Mouse (Mus musculus) forebrain, embryonic 15.5 days (tissue): ENCODE data around the gene Plaur. TPM values are rescaled to one million over a fixed set of nuclear protein-coding genes. Genes with fewer than 3 reads are reported as not detected.

Experiments used
- ATAC-seq: fragments of 200-750 bp; cut with Nextera tagmentation; replicated peaks from 2 replicates; pipeline ENCODE4 v1.8.0; 2017; ENCODE audit warnings: mild to moderate bottlenecking, moderate TSS enrichment, moderate library complexity
- H3K27ac ChIP-seq: fragments of 300-500 bp; sonication (generic); replicated peaks from 2 replicates; pipeline ENCODE4 v1.5.1; 2015; ENCODE audit warnings: mild to moderate bottlenecking, inconsistent platforms
- H3K27me3 ChIP-seq: fragments of 300-500 bp; sonication (generic); 2 replicates; pipeline ENCODE4 v1.6.1; 2015; ENCODE audit warnings: inconsistent platforms
- H3K36me3 ChIP-seq: fragments of 300-500 bp; sonication (generic); 2 replicates; pipeline ENCODE4 v1.6.1; 2015; ENCODE audit warnings: mild to moderate bottlenecking, inconsistent platforms
- H3K4me1 ChIP-seq: fragments of 300-500 bp; sonication (generic); 2 replicates; pipeline ENCODE4 v1.6.1; 2015; ENCODE audit warnings: inconsistent platforms
- H3K4me2 ChIP-seq: fragments of 300-500 bp; sonication (generic); replicated peaks from 2 replicates; pipeline ENCODE4 v1.6.1; 2015; ENCODE audit warnings: mild to moderate bottlenecking, inconsistent platforms
- H3K4me3 ChIP-seq: fragments of 300-500 bp; sonication (generic); 2 replicates; pipeline ENCODE4 v1.5.1; 2015; ENCODE audit warnings: mild to moderate bottlenecking, inconsistent platforms
- H3K9ac ChIP-seq: fragments of 300-500 bp; sonication (generic); replicated peaks from 2 replicates; pipeline ENCODE4 v1.6.1; 2015; ENCODE audit warnings: mild to moderate bottlenecking, inconsistent platforms
- H3K9me3 ChIP-seq: fragments of 300-500 bp; sonication (generic); 2 replicates; pipeline ENCODE4 v1.6.1; 2016; ENCODE audit warnings: inconsistent platforms
- WGBS: fragments of 180-500 bp; shearing (Covaris S2); methylation state at CpG from one replicate; pipeline ENCODE4 v1.1.7; 2015; ENCODE audit warnings: mixed read lengths; 5-methylcytosine and 5-hydroxymethylcytosine counted together
- polyA plus RNA-seq: library from polyadenylated mRNA; unstranded; fragments of >200 nt; fragmentation: Nextera tagmentation; extraction: Ambion mirVana; gene quantifications from 2 replicates; pipeline ENCODE4 v1.2.1, GENCODE M21; 2015

Plaur gene
- polyA plus RNA-seq, 1 experiment from 2014 or later, result 1.3 TPM

DNA sequence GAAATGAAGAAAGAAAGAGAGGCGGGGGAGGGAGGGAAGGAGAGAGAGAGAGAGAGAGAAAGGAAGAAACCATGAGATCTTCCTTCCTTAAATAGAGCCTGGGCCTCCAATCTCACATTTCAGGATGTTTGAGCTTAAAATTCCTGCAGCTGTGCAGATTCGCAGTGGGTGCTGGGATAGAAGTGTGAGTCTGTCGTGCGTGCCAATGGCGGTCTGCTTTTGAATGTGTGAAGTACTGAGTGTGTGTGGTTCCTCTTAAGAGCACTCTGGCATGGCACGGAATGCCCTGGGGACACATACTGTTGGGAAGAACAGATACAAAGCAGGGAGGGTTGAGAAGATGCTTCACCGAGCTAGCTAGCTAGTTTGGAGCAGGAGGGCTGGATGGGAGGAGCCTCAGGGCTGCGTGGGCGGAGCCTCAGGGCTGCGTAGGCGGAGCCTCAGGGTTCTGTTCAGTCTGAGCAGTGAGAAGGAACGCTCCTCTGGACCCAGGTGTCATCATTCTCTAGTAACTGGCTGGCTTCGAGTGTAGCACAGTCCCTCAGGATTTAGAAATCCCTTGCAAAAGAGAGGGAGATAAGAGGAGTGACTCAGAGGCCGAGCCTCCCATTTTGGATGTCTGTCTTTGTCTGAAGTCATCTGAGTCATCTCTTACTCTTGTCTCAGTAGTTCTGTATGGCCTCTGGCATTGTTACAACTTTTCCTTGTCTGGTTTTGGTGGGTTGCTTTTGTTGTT lies 13.3 kb upstream of the Plaur start:
- no peaks in the 10 kb centered on the region for H3K4me1 ChIP-seq
- ATAC-seq, result no peak
- H3K36me3 ChIP-seq, result no peaks in the 10 kb centered on the region
- WGBS, result 63% methylated on average over 14 of the region's 14 CpGs
- H3K4me3 ChIP-seq, result no peak overlapping the region
- no peaks in the 10 kb centered on the region for H3K27me3 ChIP-seq
- no peaks in the 10 kb centered on the region for H3K9me3 ChIP-seq
- no peak overlapping the region for H3K4me2 ChIP-seq
- no peak overlapping the region for H3K27ac ChIP-seq
- no peak overlapping the region for H3K9ac ChIP-seq

DNA sequence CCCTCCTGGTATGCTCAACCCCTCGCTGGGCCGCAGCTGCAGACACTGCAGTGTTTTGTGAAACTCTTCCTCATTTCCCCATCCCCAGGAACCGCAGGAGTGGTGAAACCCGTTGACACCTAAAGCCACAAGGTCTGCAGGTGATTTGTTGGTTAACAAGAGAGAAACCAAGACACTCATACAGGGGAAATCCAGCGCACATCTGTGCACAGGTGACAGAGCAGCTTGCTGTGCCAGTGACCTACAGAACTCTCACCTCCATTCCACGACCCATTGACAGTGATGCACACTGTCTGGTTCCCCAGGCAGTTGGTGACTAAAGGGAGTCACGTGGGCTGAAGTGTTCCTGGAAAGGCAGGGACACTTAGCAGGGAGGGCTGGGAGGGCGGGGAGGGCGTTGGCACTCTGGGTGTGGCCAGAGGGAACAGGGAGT lies 11.7 kb upstream of the Plaur start:
- no peak for ATAC-seq
- no peak overlapping the region for H3K4me2 ChIP-seq
- WGBS, result 72% methylated on average over 9 of the region's 9 CpGs
- no peaks in the 10 kb centered on the region for H3K27me3 ChIP-seq
- H3K4me3 ChIP-seq, result no peak overlapping the region
- H3K27ac ChIP-seq, result no peak overlapping the region
- no peaks in the 10 kb centered on the region for H3K36me3 ChIP-seq
- no peaks in the 10 kb centered on the region for H3K9me3 ChIP-seq
- H3K4me1 ChIP-seq, result no peaks in the 10 kb centered on the region
- no peak overlapping the region for H3K9ac ChIP-seq

DNA sequence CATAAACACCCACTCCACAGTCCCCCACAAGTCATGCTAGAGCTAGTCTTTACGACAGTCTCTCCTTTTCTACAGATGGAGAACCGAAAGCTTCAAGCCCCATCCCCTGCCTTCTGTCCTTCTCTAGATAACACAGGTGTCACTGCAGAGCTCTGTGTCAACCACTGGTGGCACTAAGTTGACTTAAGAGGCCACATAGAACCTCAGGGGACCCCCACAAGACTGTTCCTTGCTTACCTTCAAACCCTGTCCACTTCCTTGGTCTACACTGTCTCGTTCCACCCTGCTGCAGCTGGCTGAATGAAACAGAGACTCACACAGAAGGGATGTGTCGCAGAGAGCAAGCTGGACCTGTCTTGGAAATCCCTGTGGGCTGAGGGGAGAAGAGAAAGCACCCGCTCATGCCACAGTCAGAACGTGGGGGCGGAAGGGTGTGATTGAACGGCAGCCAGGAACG lies 10.4 kb upstream of the Plaur start, which contains the start of gene Irgc1:
TSS of gene Irgc1 (minus strand) at position 443 of the 457 bp plus-strand sequence.
- no peak within 1 kb of the TSS for H3K9ac ChIP-seq
- no peak within 1 kb of the TSS for H3K4me3 ChIP-seq
- H3K9me3 ChIP-seq, result no peaks in the 10 kb centered on the region
- no peaks in the 10 kb centered on the region for H3K4me1 ChIP-seq
- H3K4me2 ChIP-seq, result no peak within 1 kb of the TSS
- ATAC-seq, result no peak
- no peaks in the 10 kb centered on the region for H3K27me3 ChIP-seq
- H3K27ac ChIP-seq, result no peak within 1 kb of the TSS
- H3K36me3 ChIP-seq, result no peaks in the 10 kb centered on the region
- 83% methylated on average over 9 of the region's 9 CpGs for WGBS

DNA sequence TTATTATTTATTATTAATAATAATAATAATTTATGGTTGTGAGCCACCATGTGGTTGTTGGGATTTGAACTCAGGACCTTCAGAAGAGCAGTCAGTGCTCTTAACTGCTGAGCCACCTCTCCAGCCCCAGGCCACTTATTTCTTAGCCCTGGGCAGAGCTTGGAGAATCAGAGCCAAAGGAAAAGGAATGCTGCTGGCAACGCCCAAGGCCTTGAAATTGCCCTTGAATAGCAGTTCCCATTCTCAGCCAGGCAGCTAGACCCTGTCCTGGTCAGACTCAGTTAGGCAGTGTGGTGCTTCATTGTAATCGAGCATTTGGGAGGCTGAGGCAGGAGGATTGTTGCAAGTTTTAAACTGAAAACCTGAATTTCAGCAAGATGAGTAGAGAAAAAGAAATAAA lies 8.1 kb upstream of the Plaur start:
- no peaks in the 10 kb centered on the region for H3K36me3 ChIP-seq
- H3K27me3 ChIP-seq, result no peaks in the 10 kb centered on the region
- 76% methylated on average over 2 of the region's 2 CpGs for WGBS
- H3K9ac ChIP-seq, result no peak overlapping the region
- ATAC-seq, result no peak
- H3K4me2 ChIP-seq, result no peak overlapping the region
- H3K4me3 ChIP-seq, result no peak overlapping the region
- H3K27ac ChIP-seq, result no peak overlapping the region
- H3K4me1 ChIP-seq, result no peaks in the 10 kb centered on the region
- H3K9me3 ChIP-seq, result no peaks in the 10 kb centered on the region

DNA sequence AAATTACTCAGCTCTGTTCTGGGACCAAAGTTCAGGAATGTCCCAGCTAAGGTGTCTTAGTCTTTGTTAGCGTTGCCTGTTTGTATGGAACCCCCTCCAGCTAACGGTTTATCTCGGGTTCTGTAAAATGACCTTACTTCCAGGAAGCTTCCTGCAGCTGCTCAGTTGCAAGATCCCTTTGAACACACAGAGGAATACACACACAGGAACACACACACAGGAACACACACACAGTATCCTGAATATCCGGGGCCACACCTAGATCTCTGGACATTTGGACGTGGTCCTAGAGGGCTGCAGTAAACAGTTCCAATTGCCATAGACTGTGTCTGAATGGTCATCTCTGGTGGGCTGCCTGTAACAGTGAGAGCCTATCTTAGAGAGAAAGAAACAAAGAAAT lies 6.6 kb upstream of the Plaur start:
- Histone ChIP-seq H3K4me3 (no peak overlapping the region), H3K36me3 (no peaks in the 10 kb centered on the region), H3K9ac (no peak overlapping the region), H3K4me2 (no peak overlapping the region), H3K4me1 (no peaks in the 10 kb centered on the region), H3K27ac (no peak overlapping the region), H3K27me3 (no peaks in the 10 kb centered on the region), H3K9me3 (no peaks in the 10 kb centered on the region)
- 87% methylated on average over 5 of the region's 5 CpGs for WGBS
- ATAC-seq, result no peak

DNA sequence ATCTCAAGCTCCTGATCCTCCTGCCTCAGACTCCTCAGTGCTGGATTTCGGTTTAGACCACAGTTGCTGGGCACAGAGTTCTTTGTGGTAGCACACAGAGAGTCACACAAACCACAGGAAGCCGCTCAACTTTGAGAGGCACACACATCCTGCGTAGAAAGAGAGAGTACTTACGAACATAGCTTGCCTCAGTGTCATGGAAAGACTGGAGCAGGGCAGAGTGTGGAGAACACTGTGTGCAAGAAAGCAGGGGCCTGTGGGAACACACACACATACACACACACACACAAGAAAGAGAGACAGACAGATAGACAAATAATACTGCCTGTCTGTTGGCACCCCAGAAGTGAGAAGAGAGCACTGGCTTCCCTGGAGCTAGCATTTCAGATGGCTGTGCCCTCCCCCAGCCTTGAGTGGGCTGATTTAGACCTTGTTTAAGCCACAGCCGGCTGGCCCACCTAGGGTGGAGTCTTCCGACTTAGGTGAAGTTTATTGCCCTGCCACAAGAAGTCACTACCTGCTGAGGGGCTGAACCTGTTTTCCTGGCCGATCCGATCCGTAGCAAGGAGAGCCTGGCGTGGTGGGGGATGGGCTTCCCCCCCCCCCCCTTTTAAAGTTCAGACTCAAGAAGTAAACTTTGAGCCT lies 4.4 kb upstream of the Plaur start:
- no peaks in the 10 kb centered on the region for H3K36me3 ChIP-seq
- no peak overlapping the region for H3K27ac ChIP-seq
- no peak for ATAC-seq
- H3K4me2 ChIP-seq, result no peak overlapping the region
- no peaks in the 10 kb centered on the region for H3K27me3 ChIP-seq
- H3K4me1 ChIP-seq, result 0 out of 2 replicates have a peak, but pooled peaks cover 3% of the 10 kb centered on the region
- 67% methylated on average over 10 of the region's 10 CpGs for WGBS
- no peaks in the 10 kb centered on the region for H3K9me3 ChIP-seq
- H3K4me3 ChIP-seq, result no peak overlapping the region
- H3K9ac ChIP-seq, result no peak overlapping the region

DNA sequence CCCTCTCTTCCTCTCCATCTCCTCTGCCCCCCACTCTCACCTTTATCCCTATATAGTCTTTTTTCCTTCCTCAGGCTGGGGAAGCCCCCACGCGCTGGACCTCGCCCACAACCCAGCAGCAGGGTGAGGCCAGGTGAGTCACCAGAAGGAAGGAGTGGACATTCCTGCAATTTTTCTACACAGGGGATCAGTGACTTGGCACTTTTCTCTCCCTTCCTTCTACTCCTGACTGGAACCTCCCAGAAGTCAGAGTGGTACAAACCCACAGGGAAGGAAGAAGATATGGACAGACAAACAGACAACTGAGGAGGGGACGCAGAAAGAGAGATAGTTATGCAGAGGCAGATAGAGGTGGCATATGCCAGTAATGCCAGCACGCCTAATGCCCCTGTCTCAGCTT lies 2.8 kb upstream of the Plaur start:
- Histone ChIP-seq H3K4me1 (0 out of 2 replicates have a peak, but pooled peaks cover 3% of the 10 kb centered on the region), H3K4me3 (no peak overlapping the region), H3K27ac (no peak overlapping the region), H3K36me3 (no peaks in the 10 kb centered on the region), H3K9ac (no peak overlapping the region), H3K27me3 (no peaks in the 10 kb centered on the region; the same call in 1 of the 2 replicates), H3K4me2 (no peak overlapping the region), H3K9me3 (no peaks in the 10 kb centered on the region)
- WGBS, result 85% methylated on average over 5 of the region's 5 CpGs
- no peak for ATAC-seq

DNA sequence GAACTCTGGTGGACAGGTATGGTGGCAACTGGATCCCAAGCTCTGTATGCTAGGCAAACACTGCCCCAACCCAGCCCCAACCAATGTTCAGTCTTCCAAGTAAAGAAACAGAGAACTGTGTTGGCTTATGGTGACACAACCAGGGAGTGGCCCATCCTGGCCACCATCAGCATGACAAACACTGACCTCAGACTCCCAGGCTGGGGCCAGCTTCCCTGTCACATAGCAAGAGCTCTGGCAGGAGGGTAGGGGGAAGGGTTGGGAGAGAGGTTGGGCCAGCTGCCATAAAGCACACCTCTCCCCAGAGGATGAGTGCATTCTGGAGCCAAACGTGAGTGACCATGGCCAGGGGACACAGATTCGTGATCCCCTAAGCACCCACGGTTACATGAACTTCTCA lies 2.4 kb upstream of the Plaur start:
- ATAC-seq, result no peak
- no peaks in the 10 kb centered on the region for H3K36me3 ChIP-seq
- WGBS, result 77% methylated on average over 3 of the region's 3 CpGs
- H3K9ac ChIP-seq, result no peak overlapping the region
- no peak overlapping the region for H3K4me2 ChIP-seq
- no peak overlapping the region for H3K27ac ChIP-seq
- H3K27me3 ChIP-seq, result no peaks in the 10 kb centered on the region; the same call in 1 of the 2 replicates
- no peaks in the 10 kb centered on the region for H3K9me3 ChIP-seq
- no peak overlapping the region for H3K4me3 ChIP-seq
- H3K4me1 ChIP-seq, result 0 out of 2 replicates have a peak, but pooled peaks cover 3% of the 10 kb centered on the region

DNA sequence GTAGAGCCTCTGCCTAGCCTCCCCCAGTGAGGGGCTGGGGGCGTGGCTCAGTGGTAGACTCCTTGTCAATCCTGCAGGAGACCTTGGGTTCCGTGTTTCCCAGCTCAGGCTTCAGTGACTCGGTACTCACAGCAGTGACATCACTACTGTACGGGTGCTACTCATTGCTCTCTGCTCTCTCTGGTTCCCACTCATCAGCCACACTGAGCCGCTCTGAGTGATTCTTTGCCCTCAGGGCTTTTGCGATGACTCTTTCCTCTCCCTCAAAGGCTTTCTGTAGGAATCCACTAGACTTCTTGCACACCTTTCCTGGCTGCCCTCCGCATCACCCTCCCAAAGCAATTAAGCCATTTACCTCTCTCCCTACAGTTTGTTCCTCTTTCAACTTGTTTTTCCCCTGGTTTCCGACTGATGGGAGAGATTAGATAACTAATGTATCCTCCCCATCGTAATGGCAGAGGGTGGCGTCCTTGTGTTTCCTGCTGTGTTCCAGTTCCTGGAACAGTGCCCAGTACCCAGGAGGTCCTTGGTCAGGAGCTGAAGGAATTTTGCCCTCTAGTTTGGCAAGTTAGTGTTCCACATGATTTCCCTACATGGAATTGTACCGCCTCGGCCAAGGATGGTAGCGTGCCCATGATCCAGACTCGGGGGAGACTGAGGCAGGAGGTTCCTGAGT lies 770 bp upstream of the Plaur start:
- Histone ChIP-seq H3K9ac (no peak overlapping the region), H3K27me3 (no peaks in the 10 kb centered on the region; the same call in 1 of the 2 replicates), H3K27ac (no peak overlapping the region), H3K4me1 (0 out of 2 replicates have a peak, but pooled peaks cover 3% of the 10 kb centered on the region), H3K36me3 (no peaks in the 10 kb centered on the region), H3K9me3 (no peaks in the 10 kb centered on the region), H3K4me2 (no peak overlapping the region), H3K4me3 (no peak overlapping the region)
- ATAC-seq, result no peak
- WGBS, result 70% methylated on average over 14 of the region's 14 CpGs

DNA sequence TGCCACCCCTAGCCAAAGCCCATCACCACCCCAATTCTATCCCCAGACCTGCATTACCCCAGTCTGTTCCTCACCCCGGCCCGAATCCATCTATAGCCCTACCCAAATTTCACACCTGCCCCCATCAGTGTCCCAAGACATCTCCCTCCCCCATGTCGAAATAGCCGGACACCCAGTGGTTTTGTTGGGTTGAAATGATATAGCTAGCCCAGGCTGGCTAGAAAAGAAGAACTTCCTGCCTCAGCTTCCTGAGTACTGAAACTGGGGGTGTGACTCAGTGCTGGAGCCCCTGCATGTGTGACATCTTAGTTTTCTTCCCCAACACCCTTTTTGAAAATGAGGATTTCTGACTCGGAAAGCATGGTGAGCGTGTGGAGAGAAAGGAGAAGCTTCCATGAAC lies 4.6 kb downstream of the Plaur start:
- no peak overlapping the region for H3K27ac ChIP-seq

DNA sequence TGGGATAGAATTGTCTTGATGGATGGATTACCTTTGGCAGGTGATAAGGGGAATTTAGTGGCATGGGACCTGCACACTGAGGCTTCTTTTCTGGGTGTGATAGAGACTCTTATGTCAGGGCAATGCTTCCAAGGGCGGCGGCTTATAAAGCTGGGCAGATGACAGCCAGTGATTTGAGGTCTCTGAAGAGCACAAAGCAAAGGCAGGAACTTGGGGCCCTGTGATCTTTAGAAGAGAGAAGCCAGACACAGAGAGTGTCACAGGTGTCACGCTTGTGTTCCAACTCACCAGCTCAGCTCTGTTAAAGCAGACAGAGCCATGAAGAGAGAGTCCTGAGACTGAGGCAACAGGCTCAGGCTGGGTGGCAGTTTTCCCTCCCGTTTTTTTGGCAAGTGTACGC lies 5.6 kb downstream of the Plaur start:
- Histone ChIP-seq H3K4me2 (no peak overlapping the region), H3K27ac (no peak overlapping the region), H3K27me3 (no peaks in the 10 kb centered on the region; the same call in 1 of the 2 replicates), H3K4me3 (no peak overlapping the region), H3K9ac (no peak overlapping the region), H3K9me3 (no peaks in the 10 kb centered on the region), H3K4me1 (no peaks in the 10 kb centered on the region), H3K36me3 (no peaks in the 10 kb centered on the region)
- WGBS, result 85% methylated on average over 5 of the region's 5 CpGs
- ATAC-seq, result no peak

More for the DNA sequence above, 4.6 kb downstream of the Plaur start:
- Histone ChIP-seq H3K36me3 (no peaks in the 10 kb centered on the region), H3K9ac (no peak overlapping the region), H3K27me3 (no peaks in the 10 kb centered on the region; the same call in 1 of the 2 replicates), H3K4me3 (no peak overlapping the region), H3K4me2 (no peak overlapping the region), H3K9me3 (no peaks in the 10 kb centered on the region), H3K4me1 (0 out of 2 replicates have a peak, but pooled peaks cover 3% of the 10 kb centered on the region)
- WGBS, result 93% methylated on average over 6 of the region's 6 CpGs
- ATAC-seq, result no peak

DNA sequence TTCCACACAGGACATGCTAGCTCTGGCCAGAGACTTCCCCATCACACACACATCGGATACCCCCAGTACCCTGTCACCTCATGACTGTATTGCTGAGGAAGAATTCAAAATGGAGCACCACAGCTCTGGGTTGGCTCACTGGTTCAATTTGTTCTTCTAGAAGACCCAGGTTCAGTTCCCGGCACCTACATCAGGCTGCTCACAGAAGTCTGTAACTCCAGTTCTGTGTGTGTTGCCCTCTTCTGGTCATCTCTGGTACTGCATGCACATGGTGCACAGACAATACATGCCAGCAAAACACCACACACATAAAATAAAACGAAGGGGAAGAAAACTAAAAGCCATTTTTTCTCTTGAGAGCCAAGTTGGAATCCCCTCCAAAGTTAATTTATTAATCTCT lies 6.8 kb downstream of the Plaur start:
- no peaks in the 10 kb centered on the region for H3K9me3 ChIP-seq
- H3K9ac ChIP-seq, result no peak overlapping the region
- peaks cover 1% of the 10 kb centered on the region; the same call in 1 of the 2 replicates for H3K4me1 ChIP-seq
- 89% methylated on average over 3 of the region's 3 CpGs for WGBS
- no peaks in the 10 kb centered on the region for H3K36me3 ChIP-seq
- H3K27ac ChIP-seq, result no peak overlapping the region
- no peak overlapping the region for H3K4me3 ChIP-seq
- no peak for ATAC-seq
- H3K4me2 ChIP-seq, result no peak overlapping the region
- H3K27me3 ChIP-seq, result no peaks in the 10 kb centered on the region; the same call in 1 of the 2 replicates
